Mouse (Mus musculus) layer of hippocampus, adult 11-12 months (tissue): Measurements from ENCODE around the gene Parp3.
A peak's percentile ranks its signal among the peaks of the same experiment; 100 is the strongest.

Source experiments
- DNase-seq: peaks from one replicate; pipeline ENCODE4 v3.0.0; 2022; ENCODE audit warnings: low spot score

Parp3 gene

GRCm38 (mm10) chr9:106428719-106429220 is 48.0 kb downstream of the Parp3 start:
- no peak for DNase-seq

DNA sequence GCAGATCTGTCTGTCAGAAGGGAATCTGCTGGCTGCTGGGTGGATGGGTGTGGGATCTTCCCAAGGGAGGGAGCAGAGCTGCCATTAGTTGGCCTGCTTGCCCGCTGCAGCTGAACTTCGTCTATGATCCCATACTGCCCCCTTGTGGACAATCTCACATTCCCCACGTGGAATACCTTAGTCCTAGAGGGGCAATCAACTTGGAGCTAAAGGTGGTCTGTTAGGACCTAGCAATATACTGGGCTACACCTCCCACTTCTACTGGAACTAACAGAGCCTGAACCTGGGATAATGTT is 54.9 kb downstream of the Parp3 start:
- DNase-seq, result peak; percentile 94

- no peak for DNase-seq
Measured at GRCm38 (mm10) chr9:106421033-106421864, 55.5 kb downstream of the Parp3 start.

DNA sequence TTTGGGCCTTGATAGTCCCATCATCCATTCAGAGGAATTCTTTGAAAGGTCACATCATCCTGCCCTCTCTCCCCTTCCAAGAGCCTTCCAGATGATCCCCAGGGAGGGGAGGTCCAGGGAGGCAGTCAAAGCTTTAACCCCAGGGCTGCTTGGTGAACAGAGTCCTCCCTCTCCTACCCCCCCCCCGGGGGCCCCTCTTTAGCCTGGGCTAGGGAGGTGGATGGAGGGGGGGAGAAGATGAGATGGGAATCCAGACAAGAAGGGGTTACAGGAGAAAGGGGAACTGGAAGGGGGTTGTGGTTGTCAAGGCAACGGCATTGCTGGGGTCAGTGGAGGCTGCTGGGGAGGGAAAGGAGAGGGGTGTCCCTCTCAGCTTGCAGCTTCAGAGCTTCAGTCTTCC is 56.1 kb downstream of the Parp3 start:
- DNase-seq, result no peak
